Mouse (Mus musculus) forebrain, embryonic 13.5 days (tissue): ENCODE measurements at regions not wholly inside any gene's neighbourhood (a gene's known extent, or its start where the extent isn't known, plus 50 kb on each side); places are given as distances from the start of the nearest gene placed in this dataset.

Source experiments
- ATAC-seq: fragments of 200-750 bp; cut with Nextera tagmentation; 2 replicates; pipeline ENCODE4 v1.8.0; 2017
- H3K27ac ChIP-seq: fragments of 300-500 bp; sonication (generic); 2 replicates; pipeline ENCODE4 v1.5.1; 2015; ENCODE audit warnings: inconsistent platforms, mild to moderate bottlenecking, moderate library complexity
- H3K27me3 ChIP-seq: fragments of 300-500 bp; sonication (generic); 2 replicates; pipeline ENCODE4 v1.6.1; 2015; ENCODE audit warnings: mild to moderate bottlenecking, inconsistent platforms
- H3K36me3 ChIP-seq: fragments of 300-500 bp; sonication (generic); 2 replicates; pipeline ENCODE4 v1.6.1; 2015; ENCODE audit warnings: mild to moderate bottlenecking, inconsistent platforms; ENCODE audit not compliant: poor library complexity, severe bottlenecking
- H3K4me1 ChIP-seq: fragments of 300-500 bp; sonication (generic); 2 replicates; pipeline ENCODE4 v1.6.1; 2015; ENCODE audit warnings: inconsistent platforms
- H3K4me2 ChIP-seq: fragments of 300-500 bp; sonication (generic); 2 replicates; pipeline ENCODE4 v1.6.1; 2015; ENCODE audit warnings: inconsistent platforms, mild to moderate bottlenecking, moderate library complexity
- H3K4me3 ChIP-seq: fragments of 300-500 bp; sonication (generic); 2 replicates; pipeline ENCODE4 v1.5.1; 2015; ENCODE audit warnings: mild to moderate bottlenecking, inconsistent platforms
- H3K9ac ChIP-seq: fragments of 300-500 bp; sonication (generic); 2 replicates; pipeline ENCODE4 v1.6.1; 2015; ENCODE audit warnings: mild to moderate bottlenecking, inconsistent platforms
- H3K9me3 ChIP-seq: fragments of 300-500 bp; sonication (generic); replicated peaks from 2 replicates; pipeline ENCODE4 v1.6.1; 2016; ENCODE audit warnings: inconsistent platforms
- WGBS: fragments of 180-500 bp; shearing (Covaris S2); methylation state at CpG from one replicate; pipeline ENCODE4 v1.1.7; 2015; 5-methylcytosine and 5-hydroxymethylcytosine counted together

GRCm38 (mm10) chr13:107207354-107208181 lies 185.6 kb upstream of the Kif2a start:
- Histone ChIP-seq H3K4me3 (peak overlapping the region; percentile 19), H3K27ac (peak overlapping the region; percentile 37; the same call in 1 of the 2 replicates)
- 28% methylated on average over 20 of the region's 20 CpGs for WGBS

DNA sequence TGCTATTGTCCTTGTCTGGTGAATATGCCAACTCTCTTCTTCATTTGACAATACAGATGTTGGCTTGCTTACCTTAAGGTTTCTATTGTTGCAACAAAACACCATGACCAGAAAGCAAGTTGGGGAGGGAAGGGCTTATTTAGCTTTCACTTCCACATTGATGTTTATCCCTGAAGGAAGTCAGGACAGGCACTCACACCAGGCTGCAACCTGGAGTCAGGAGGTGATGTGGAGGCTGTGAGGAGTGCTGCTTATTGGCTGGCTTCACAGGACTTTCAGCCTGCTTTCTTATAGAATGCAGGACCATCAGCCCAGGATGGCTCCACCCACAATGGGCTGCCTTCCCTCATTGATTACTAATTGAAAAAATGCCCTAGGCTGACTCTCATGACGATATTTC lies 177.9 kb upstream of the Kif2a start:
- H3K4me2 ChIP-seq = no peak overlapping the region
- H3K27ac ChIP-seq = no peak overlapping the region
- H3K36me3 ChIP-seq = no peaks in the 10 kb centered on the region
- no peaks in the 10 kb centered on the region for H3K27me3 ChIP-seq
- no peak for ATAC-seq
- H3K4me1 ChIP-seq = no peaks in the 10 kb centered on the region
- H3K4me3 ChIP-seq = no peak overlapping the region
- H3K9me3 ChIP-seq = 0 out of 2 replicates have a peak, but pooled peaks cover 4% of the 10 kb centered on the region
- no peak overlapping the region for H3K9ac ChIP-seq
- 70% methylated on average over 1 of the region's 1 CpGs for WGBS

More at GRCm38 (mm10) chr13:107207354-107208181, 185.6 kb upstream of the Kif2a start:
- peak; percentile 98 for ATAC-seq
- no peaks in the 10 kb centered on the region for H3K9me3 ChIP-seq
- no peaks in the 10 kb centered on the region for H3K27me3 ChIP-seq
- H3K4me1 ChIP-seq = peaks cover 11% of the 10 kb centered on the region; the same call in 1 of the 2 replicates
- no peaks in the 10 kb centered on the region for H3K36me3 ChIP-seq
- H3K9ac ChIP-seq = no peak overlapping the region
- H3K4me2 ChIP-seq = peak overlapping the region; percentile 52

DNA sequence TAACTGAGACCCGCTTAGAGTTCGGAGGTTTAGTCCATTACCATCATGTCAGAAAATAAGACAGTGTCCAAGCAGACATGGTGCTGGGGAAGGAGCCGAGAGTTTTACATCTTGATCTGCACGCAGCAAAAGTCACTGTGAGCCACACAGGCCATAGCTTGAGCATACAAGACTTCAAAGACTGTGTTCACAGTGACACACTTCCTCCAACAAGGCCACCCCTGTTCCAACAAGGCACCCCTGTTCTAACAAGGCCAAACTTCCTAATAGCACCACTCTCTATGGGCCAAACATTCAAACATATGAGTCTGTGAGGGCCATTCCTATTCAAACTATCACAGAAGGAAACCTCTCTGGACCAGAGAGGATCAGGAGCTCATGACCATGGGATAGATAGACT lies 171.5 kb upstream of the Kif2a start:
- Histone ChIP-seq H3K9ac (no peak overlapping the region), H3K27me3 (no peaks in the 10 kb centered on the region), H3K36me3 (no peaks in the 10 kb centered on the region), H3K9me3 (0 out of 2 replicates have a peak, but pooled peaks cover 4% of the 10 kb centered on the region), H3K4me3 (no peak overlapping the region), H3K27ac (no peak overlapping the region), H3K4me1 (no peaks in the 10 kb centered on the region), H3K4me2 (no peak overlapping the region)
- no peak for ATAC-seq
- WGBS = 94% methylated on average over 4 of the region's 4 CpGs

DNA sequence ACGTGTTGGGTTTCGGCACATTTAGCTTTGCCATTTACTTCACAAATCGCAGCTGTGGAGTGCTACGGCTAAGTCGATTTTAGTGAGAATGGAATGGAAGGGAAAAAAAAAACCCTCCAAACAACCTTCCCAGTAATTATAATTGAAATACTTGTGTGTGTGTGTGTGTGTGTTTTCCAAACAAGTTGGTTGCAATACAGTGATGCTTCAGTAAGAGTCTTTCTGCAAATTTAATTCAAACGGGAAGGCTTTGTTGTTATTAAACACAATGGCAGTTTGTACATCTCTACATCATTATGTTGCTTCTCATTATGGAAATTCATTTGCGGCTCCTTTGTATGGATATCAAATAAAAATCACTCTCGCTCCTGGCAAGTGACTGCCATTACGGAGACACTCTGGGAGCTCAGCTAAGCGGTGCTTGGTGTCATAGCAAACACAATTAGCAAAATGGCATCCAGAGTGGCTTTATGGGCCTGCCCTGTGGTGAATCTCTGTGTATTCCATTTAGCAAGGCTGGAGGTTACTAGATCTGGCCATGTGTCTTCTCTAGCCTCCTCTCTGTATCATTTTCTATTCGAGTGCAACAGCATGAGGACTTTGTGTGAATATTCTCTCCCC lies 165.4 kb upstream of the Kif2a start:
- WGBS = 65% methylated on average over 11 of the region's 11 CpGs
- Histone ChIP-seq H3K4me2 (no peak overlapping the region), H3K9ac (no peak overlapping the region), H3K27ac (peak overlapping the region; percentile 22; the same call in 1 of the 2 replicates), H3K9me3 (no peaks in the 10 kb centered on the region), H3K4me3 (no peak overlapping the region), H3K27me3 (no peaks in the 10 kb centered on the region), H3K4me1 (no peaks in the 10 kb centered on the region), H3K36me3 (no peaks in the 10 kb centered on the region)
- ATAC-seq = peak; percentile 59; the same call in 1 of the 2 replicates

DNA sequence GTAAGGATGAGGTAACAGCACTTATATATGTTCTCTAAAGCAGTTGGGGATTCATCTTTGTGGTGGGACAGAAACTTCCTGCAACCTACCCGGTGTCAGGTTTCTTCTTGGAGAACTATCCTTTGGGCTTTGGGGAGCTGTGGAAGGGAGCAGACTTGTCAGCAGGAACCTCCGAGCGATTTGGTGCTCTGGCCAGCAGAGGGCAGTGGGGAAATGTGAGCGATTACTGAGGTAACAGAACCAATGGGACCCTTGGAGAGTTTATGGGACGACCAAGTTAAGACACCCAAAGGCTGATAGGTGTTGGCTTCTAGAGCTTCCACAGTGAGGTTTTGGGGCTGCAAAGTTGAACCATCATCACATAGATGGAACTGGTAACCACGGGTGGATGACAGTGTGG lies 160.6 kb upstream of the Kif2a start:
- no peaks in the 10 kb centered on the region for H3K4me1 ChIP-seq
- no peak overlapping the region for H3K4me3 ChIP-seq
- no peak overlapping the region for H3K4me2 ChIP-seq
- no peaks in the 10 kb centered on the region for H3K27me3 ChIP-seq
- 21% methylated on average over 6 of the region's 6 CpGs for WGBS
- no peaks in the 10 kb centered on the region for H3K36me3 ChIP-seq
- no peaks in the 10 kb centered on the region for H3K9me3 ChIP-seq
- ATAC-seq = peak; percentile 74
- H3K27ac ChIP-seq = no peak overlapping the region
- no peak overlapping the region for H3K9ac ChIP-seq

DNA sequence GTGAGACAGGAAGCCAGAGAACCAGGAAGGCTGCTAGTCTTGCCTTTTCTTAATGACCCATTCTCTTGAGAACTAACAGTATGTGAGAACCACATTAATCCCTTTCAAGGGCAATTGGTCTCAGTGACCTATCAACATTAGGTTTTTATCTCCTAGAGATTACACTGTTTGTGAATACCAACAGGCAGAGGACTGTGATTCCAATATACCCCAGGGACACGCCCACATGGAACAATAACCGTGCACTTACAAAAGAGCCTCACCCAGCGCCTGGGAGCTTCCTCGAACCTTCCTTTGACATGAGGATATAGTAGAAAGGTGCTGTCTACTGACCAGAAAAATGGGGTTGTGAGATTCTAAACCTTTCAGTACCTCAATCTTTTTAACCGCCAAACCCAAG lies 157.6 kb upstream of the Kif2a start:
- H3K4me1 ChIP-seq = no peaks in the 10 kb centered on the region
- no peak overlapping the region for H3K4me3 ChIP-seq
- 82% methylated on average over 5 of the region's 5 CpGs for WGBS
- H3K9me3 ChIP-seq = no peaks in the 10 kb centered on the region
- H3K9ac ChIP-seq = no peak overlapping the region
- H3K36me3 ChIP-seq = no peaks in the 10 kb centered on the region
- no peaks in the 10 kb centered on the region for H3K27me3 ChIP-seq
- ATAC-seq = no peak
- no peak overlapping the region for H3K4me2 ChIP-seq
- H3K27ac ChIP-seq = no peak overlapping the region

GRCm38 (mm10) chr13:107177595-107177994 lies 155.7 kb upstream of the Kif2a start:
- Histone ChIP-seq H3K4me3 (no peak overlapping the region), H3K36me3 (no peaks in the 10 kb centered on the region), H3K27me3 (no peaks in the 10 kb centered on the region), H3K9ac (no peak overlapping the region), H3K4me2 (no peak overlapping the region), H3K9me3 (no peaks in the 10 kb centered on the region), H3K27ac (no peak overlapping the region), H3K4me1 (no peaks in the 10 kb centered on the region)
- 88% methylated on average over 7 of the region's 7 CpGs for WGBS
- ATAC-seq = no peak

GRCm38 (mm10) chr13:107175891-107176290 lies 154.0 kb upstream of the Kif2a start:
- Histone ChIP-seq H3K9me3 (no peaks in the 10 kb centered on the region), H3K4me2 (no peak overlapping the region), H3K4me3 (no peak overlapping the region), H3K27me3 (no peaks in the 10 kb centered on the region), H3K27ac (no peak overlapping the region), H3K36me3 (no peaks in the 10 kb centered on the region), H3K9ac (no peak overlapping the region), H3K4me1 (no peaks in the 10 kb centered on the region)
- 90% methylated on average over 4 of the region's 4 CpGs for WGBS
- peak; percentile 63; the same call in 1 of the 2 replicates for ATAC-seq

GRCm38 (mm10) chr13:107168599-107169149 lies 146.7 kb upstream of the Kif2a start:
- H3K4me1 ChIP-seq = peaks cover 17% of the 10 kb centered on the region
- no peaks in the 10 kb centered on the region for H3K36me3 ChIP-seq
- H3K4me3 ChIP-seq = peak overlapping the region; percentile 38
- WGBS = 2% methylated on average over 15 of the region's 15 CpGs
- peak overlapping the region; percentile 60 for H3K9ac ChIP-seq
- H3K9me3 ChIP-seq = no peaks in the 10 kb centered on the region
- peak; percentile 87 for ATAC-seq
- H3K27me3 ChIP-seq = no peaks in the 10 kb centered on the region
- H3K4me2 ChIP-seq = peak overlapping the region; percentile 69
- no peak overlapping the region; the same call in 1 of the 2 replicates for H3K27ac ChIP-seq

GRCm38 (mm10) chr13:107167856-107168598 lies 146.1 kb upstream of the Kif2a start:
- Histone ChIP-seq H3K27me3 (no peaks in the 10 kb centered on the region), H3K4me3 (peak overlapping the region; percentile 38), H3K9me3 (no peaks in the 10 kb centered on the region), H3K4me1 (peaks cover 17% of the 10 kb centered on the region), H3K27ac (no peak overlapping the region; the same call in 1 of the 2 replicates), H3K36me3 (no peaks in the 10 kb centered on the region), H3K9ac (peak overlapping the region; percentile 60), H3K4me2 (peak overlapping the region; percentile 69)
- ATAC-seq = peak; percentile 57
- WGBS = 34% methylated on average over 10 of the region's 10 CpGs

DNA sequence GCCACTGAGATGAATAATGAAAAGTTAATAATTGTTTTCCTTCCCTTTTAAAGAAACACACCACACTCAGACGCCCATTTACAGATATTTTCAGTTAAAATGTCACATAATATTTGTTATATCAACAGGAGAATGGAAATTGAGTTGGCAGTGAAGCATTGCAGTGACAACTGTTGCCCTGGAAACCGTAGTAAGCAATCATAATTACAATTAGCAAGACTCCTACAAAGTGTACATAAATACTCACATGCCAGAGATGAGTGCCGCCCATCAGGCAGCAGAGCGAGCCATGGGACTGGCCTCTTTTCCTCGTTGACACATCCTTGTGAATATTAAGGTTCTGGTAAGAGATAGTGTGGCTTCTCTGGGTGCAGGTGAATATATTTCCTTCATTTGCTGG lies 129.6 kb upstream of the Kif2a start:
- H3K27ac ChIP-seq = no peak overlapping the region

More for the DNA sequence above, 129.6 kb upstream of the Kif2a start:
- no peak overlapping the region for H3K9ac ChIP-seq
- no peak for ATAC-seq
- no peak overlapping the region for H3K4me2 ChIP-seq
- no peaks in the 10 kb centered on the region for H3K9me3 ChIP-seq
- 0 out of 2 replicates have a peak, but pooled peaks cover 5% of the 10 kb centered on the region for H3K4me1 ChIP-seq
- H3K36me3 ChIP-seq = no peaks in the 10 kb centered on the region
- WGBS = 72% methylated on average over 5 of the region's 5 CpGs
- H3K4me3 ChIP-seq = no peak overlapping the region
- no peaks in the 10 kb centered on the region for H3K27me3 ChIP-seq
